Mouse (Mus musculus): ENCODE results near the gene ccdc198. TPM values are rescaled to one million over a fixed set of nuclear protein-coding genes. Genes with fewer than 3 reads are reported as not detected.
"Not testable (repeated sequence)": the region's sequence is repeated elsewhere in the genome, so short reads cannot be mapped to it uniquely, and the experiment has no call there.

Gene ccdc198
- polyA plus RNA-seq, 1 experiment, result not detected

DNA sequence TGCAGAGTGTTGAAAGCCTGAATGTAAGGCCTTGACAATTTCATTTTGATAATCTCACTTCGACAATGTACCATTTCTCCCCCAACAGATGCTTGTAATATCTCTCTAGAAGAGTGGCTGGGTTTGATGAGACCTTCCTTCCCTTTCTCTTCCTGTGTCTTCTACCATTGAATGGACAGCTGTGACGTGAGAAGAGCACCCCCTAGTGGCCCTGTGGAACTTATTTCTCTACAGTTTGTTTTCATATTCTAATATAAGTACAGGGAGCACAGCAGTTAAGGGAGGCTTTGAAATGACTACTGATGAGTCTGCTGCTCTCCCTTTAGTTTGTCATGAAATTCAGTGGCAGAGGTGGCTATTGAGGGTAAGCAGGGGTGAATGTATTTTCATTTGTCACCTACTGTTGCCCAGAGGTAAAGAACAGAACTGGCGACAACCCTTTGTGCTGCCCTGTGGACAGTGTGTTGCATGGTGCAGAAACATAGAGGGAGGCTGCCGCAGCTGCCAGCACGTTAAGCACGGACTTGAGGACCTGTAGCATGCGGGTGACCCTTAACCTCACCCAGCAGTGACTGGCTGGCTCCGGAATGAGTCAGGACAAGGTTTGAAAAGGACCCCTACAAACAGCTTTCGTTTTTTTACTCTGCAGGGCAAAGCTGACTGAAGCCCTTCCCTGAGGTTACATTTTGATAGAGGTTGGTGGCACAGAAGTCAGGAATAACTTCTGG lies 10.3 kb downstream of the ccdc198 start:
- no peaks in the 10 kb centered on the region for H3K79me2 ChIP-seq (ENCODE audit: control insufficient read depth, insufficient read depth)
- TF ChIP-seq CEBPB (IDR thresholded peaks at IDR 0.05; ENCODE audit: low read depth) (no peak), MYOG (IDR thresholded peaks at IDR 0.05; ENCODE audit: control insufficient read depth, extremely low read depth, insufficient read length) (no peak), MYOD1 (IDR thresholded peaks at IDR 0.05; ENCODE audit: control insufficient read depth, insufficient read length, low read depth) (no peak), FOSL1 (IDR thresholded peaks at IDR 0.05; ENCODE audit: insufficient read depth, low read length, poor library complexity, severe bottlenecking) (no peak), CTCF (IDR thresholded peaks at IDR 0.05; ENCODE audit: control insufficient read depth, insufficient read depth, insufficient read length) (no peak), MAX (IDR thresholded peaks at IDR 0.05) (no peak), USF1 (IDR thresholded peaks at IDR 0.05; ENCODE audit: low read depth) (no peak)
- H3ac ChIP-seq (ENCODE audit: control insufficient read depth, insufficient read length, low read depth), result no peak overlapping the region
- no peak overlapping the region for H3K4me3 ChIP-seq (ENCODE audit: insufficient read depth, poor library complexity, severe bottlenecking)
- H3K79me3 ChIP-seq (ENCODE audit: low read depth), result no peaks in the 10 kb centered on the region
- H3K27me3 ChIP-seq (ENCODE audit: control insufficient read depth, insufficient read depth, insufficient read length), result no peaks in the 10 kb centered on the region
- no peaks in the 10 kb centered on the region for H3K36me3 ChIP-seq (ENCODE audit: control insufficient read depth, insufficient read depth)

DNA sequence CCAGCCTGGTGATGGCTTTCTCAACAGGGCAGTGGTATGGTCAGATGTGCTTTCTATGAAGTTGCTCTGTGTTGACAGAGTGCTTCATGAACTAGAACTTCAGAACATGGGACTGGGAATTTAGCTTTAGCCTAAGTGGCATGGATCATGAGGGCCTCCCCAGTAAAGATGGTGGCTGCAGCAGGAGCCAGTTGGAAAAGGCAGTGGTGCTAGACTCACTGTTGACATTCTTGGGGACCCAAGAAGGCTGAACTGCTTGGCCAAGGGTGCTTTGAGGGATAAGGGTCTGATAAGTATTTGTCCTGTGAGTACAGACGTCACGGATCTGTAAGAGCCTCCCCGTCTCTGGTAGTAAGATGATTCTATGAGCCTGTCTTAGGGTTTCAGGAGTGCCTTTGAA lies 13.4 kb downstream of the ccdc198 start:
- H3ac ChIP-seq (ENCODE audit: control insufficient read depth, insufficient read length, low read depth), result no peak overlapping the region
- H3K27me3 ChIP-seq (ENCODE audit: control insufficient read depth, insufficient read depth, insufficient read length), result no peaks in the 10 kb centered on the region
- H3K36me3 ChIP-seq (ENCODE audit: control insufficient read depth, insufficient read depth), result no peaks in the 10 kb centered on the region
- TF ChIP-seq FOSL1 (IDR thresholded peaks at IDR 0.05; ENCODE audit: insufficient read depth, low read length, poor library complexity, severe bottlenecking) (no peak), CEBPB (IDR thresholded peaks at IDR 0.05; ENCODE audit: low read depth) (no peak), USF1 (IDR thresholded peaks at IDR 0.05; ENCODE audit: low read depth) (no peak), MAX (IDR thresholded peaks at IDR 0.05) (no peak), MYOG (IDR thresholded peaks at IDR 0.05; ENCODE audit: control insufficient read depth, extremely low read depth, insufficient read length) (no peak), CTCF (IDR thresholded peaks at IDR 0.05; ENCODE audit: control insufficient read depth, insufficient read depth, insufficient read length) (no peak), MYOD1 (IDR thresholded peaks at IDR 0.05; ENCODE audit: control insufficient read depth, insufficient read length, low read depth) (no peak)
- H3K79me2 ChIP-seq (ENCODE audit: control insufficient read depth, insufficient read depth), result no peaks in the 10 kb centered on the region
- H3K79me3 ChIP-seq (ENCODE audit: low read depth), result no peaks in the 10 kb centered on the region
- H3K4me3 ChIP-seq (ENCODE audit: insufficient read depth, poor library complexity, severe bottlenecking), result no peak overlapping the region

DNA sequence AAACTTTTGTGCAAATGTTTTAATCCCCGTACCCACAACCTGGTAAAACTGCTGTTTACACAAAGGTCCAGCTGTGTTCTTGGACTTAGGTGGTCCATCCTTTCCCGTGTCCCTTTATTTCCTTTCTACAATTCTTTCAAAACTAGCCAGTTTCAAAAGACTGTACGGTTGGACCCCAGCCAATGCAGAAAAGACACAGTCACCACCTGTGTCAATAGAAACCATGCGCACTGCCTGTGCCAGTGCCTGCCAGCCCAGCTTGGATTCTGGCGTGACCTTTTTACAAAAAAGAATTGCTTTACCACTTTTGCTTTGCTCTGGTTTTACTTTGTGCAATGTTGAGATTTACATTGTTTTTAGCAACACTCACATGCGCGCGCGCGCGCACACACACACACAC lies 18.3 kb downstream of the ccdc198 start:
- Histone ChIP-seq H3K79me2 (ENCODE audit: control insufficient read depth, insufficient read depth) (no peaks in the 10 kb centered on the region), H3K27me3 (ENCODE audit: control insufficient read depth, insufficient read depth, insufficient read length) (no peaks in the 10 kb centered on the region), H3ac (ENCODE audit: control insufficient read depth, insufficient read length, low read depth) (no peak overlapping the region), H3K36me3 (ENCODE audit: control insufficient read depth, insufficient read depth) (no peaks in the 10 kb centered on the region), H3K4me3 (ENCODE audit: insufficient read depth, poor library complexity, severe bottlenecking) (no peak overlapping the region), H3K79me3 (ENCODE audit: low read depth) (no peaks in the 10 kb centered on the region)
- no peak for TF ChIP-seq MYOD1 (IDR thresholded peaks at IDR 0.05; ENCODE audit: control insufficient read depth, insufficient read length, low read depth)

DNA sequence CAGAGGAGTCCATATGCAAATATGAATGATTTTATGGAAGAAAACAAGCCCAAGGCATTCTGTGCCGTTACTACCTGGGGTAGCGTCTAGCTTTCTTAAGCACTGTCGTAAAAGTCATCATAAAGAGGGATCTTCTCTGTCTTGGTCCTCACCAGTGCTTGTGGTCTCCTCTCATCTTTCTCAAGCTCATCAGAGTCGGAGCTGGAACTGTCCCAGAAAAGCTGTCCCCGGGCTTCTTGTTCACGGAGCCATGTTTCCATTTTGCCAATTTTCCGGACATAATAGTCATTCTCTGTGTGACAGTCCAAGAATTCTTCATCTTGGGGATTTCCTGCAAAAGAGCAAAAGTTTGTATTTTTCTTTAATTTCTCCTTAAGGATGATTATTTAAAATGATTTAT lies 18.8 kb downstream of the ccdc198 start:
- TF ChIP-seq MAX (IDR thresholded peaks at IDR 0.05) (no peak), FOSL1 (IDR thresholded peaks at IDR 0.05; ENCODE audit: insufficient read depth, low read length, poor library complexity, severe bottlenecking) (no peak), MYOD1 (IDR thresholded peaks at IDR 0.05; ENCODE audit: control insufficient read depth, insufficient read length, low read depth) (no peak), USF1 (IDR thresholded peaks at IDR 0.05; ENCODE audit: low read depth) (no peak), CTCF (IDR thresholded peaks at IDR 0.05; ENCODE audit: control insufficient read depth, insufficient read depth, insufficient read length) (no peak), MYOG (IDR thresholded peaks at IDR 0.05; ENCODE audit: control insufficient read depth, extremely low read depth, insufficient read length) (no peak), CEBPB (IDR thresholded peaks at IDR 0.05; ENCODE audit: low read depth) (no peak)
- no peaks in the 10 kb centered on the region for H3K79me2 ChIP-seq (ENCODE audit: control insufficient read depth, insufficient read depth)
- no peaks in the 10 kb centered on the region for H3K79me3 ChIP-seq (ENCODE audit: low read depth)
- H3K27me3 ChIP-seq (ENCODE audit: control insufficient read depth, insufficient read depth, insufficient read length), result no peaks in the 10 kb centered on the region
- H3ac ChIP-seq (ENCODE audit: control insufficient read depth, insufficient read length, low read depth), result no peak overlapping the region
- H3K4me3 ChIP-seq (ENCODE audit: insufficient read depth, poor library complexity, severe bottlenecking), result no peak overlapping the region
- H3K36me3 ChIP-seq (ENCODE audit: control insufficient read depth, insufficient read depth), result no peaks in the 10 kb centered on the region

DNA sequence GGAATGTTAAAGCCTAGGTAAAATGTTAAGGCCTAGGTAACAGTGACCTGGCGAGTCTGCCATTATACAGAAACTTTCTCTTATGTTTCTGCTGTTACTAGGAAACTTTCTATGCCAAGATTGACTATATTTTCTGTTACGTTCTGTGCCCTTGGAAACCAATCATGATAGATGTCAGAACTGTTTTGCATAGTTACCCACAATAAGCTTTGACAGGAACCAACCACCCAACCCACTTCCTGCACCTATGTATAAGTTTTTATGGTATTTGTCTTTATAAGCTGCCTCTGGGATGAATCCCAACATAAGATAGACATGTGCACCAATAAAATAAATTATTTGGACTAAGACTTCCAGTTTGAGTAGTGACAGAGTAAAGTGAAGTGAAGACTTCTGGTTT lies 23.5 kb downstream of the ccdc198 start:
- no peaks in the 10 kb centered on the region for H3K79me2 ChIP-seq (ENCODE audit: control insufficient read depth, insufficient read depth)
- H3K36me3 ChIP-seq (ENCODE audit: control insufficient read depth, insufficient read depth), result no peaks in the 10 kb centered on the region
- no peaks in the 10 kb centered on the region for H3K27me3 ChIP-seq (ENCODE audit: control insufficient read depth, insufficient read depth, insufficient read length)
- no peak overlapping the region for H3ac ChIP-seq (ENCODE audit: control insufficient read depth, insufficient read length, low read depth)
- no peaks in the 10 kb centered on the region for H3K79me3 ChIP-seq (ENCODE audit: low read depth)
- TF ChIP-seq MAX (IDR thresholded peaks at IDR 0.05) (no peak), FOSL1 (IDR thresholded peaks at IDR 0.05; ENCODE audit: insufficient read depth, low read length, poor library complexity, severe bottlenecking) (no peak), MYOD1 (IDR thresholded peaks at IDR 0.05; ENCODE audit: control insufficient read depth, insufficient read length, low read depth) (no peak), MYOG (IDR thresholded peaks at IDR 0.05; ENCODE audit: control insufficient read depth, extremely low read depth, insufficient read length) (no peak), CEBPB (IDR thresholded peaks at IDR 0.05; ENCODE audit: low read depth) (no peak), CTCF (IDR thresholded peaks at IDR 0.05; ENCODE audit: control insufficient read depth, insufficient read depth, insufficient read length) (no peak), USF1 (IDR thresholded peaks at IDR 0.05; ENCODE audit: low read depth) (no peak)
- no peak overlapping the region for H3K4me3 ChIP-seq (ENCODE audit: insufficient read depth, poor library complexity, severe bottlenecking)

DNA sequence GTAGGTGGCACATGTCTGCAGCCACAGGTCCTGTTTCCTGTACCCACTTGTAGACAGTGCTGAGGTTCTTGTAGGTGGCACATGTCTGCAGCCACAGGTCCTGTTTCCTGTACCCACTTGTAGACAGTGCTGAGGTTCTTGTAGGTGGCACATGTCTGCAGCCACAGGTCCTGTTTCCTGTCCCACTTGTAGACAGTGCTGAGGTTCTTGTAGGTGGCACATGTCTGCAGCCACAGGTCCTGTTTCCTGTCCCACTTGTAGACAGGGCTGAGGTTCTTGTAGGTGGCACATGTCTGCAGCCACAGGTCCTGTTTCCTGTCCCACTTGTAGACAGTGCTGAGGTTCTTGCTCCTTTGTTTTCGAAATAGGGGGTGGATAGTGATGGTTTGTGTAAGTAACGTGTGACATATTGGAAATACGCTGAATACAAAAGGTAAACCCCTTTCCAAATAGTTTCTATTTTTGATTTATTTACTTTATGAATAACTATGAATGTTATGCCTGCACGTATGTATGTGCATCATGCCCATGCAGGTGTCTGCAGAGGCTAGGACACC lies 25.7 kb downstream of the ccdc198 start:
- H3K36me3 ChIP-seq (ENCODE audit: control insufficient read depth, insufficient read depth); H3K27me3 ChIP-seq (ENCODE audit: control insufficient read depth, insufficient read depth, insufficient read length): not testable (repeated sequence)

More for the DNA sequence above, 25.7 kb downstream of the ccdc198 start:
- not testable (repeated sequence) for H3K4me3 ChIP-seq (ENCODE audit: insufficient read depth, poor library complexity, severe bottlenecking); H3ac ChIP-seq (ENCODE audit: control insufficient read depth, insufficient read length, low read depth); H3K79me3 ChIP-seq (ENCODE audit: low read depth); H3K79me2 ChIP-seq (ENCODE audit: control insufficient read depth, insufficient read depth)
